Mouse (Mus musculus) ES-Bruce4 (cell line): ENCODE data around the gene Gnmt.

Experiments
- CTCF ChIP-seq: IDR thresholded peaks from one replicate; pipeline ENCODE4 v1.8.1; 2011; ENCODE audit warnings: low read depth, low read length
- EP300 ChIP-seq: IDR thresholded peaks from 2 replicates; pipeline ENCODE4 v1.6.1; 2011; ENCODE audit warnings: low read depth, low read length; ENCODE audit not compliant: insufficient read depth
- POLR2A ChIP-seq: IDR thresholded peaks from one replicate; pipeline ENCODE4 v1.8.1; 2011; ENCODE audit warnings: low read length; ENCODE audit not compliant: insufficient read depth

DNA sequence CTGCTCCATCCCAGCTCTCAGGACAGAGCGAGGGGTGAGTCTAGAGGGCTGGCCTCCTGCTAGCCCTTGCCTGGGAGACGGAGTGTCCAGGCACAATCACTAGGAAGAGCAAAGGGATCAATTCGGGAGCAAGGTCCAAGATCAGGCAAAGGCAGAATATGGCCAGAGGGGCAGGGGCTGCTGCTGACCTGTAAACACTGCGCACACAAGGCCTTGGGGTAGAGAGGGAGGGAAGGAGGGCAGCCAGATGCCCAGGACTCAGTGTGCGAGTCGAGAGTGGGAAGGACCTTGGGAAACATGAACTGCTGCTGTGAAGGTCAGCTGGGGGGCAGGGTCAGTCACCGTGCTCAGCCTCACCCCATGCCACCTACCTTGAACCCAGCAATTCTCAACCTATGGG is 6.3 kb upstream of the Gnmt start:
- no peak for TF ChIP-seq CTCF
- no peak for TF ChIP-seq EP300
- no peak for TF ChIP-seq POLR2A
